Mouse (Mus musculus) urinary bladder, postnatal 4 days (tissue): ENCODE results near the gene Gadd45g.
A peak's percentile ranks its signal among the peaks of the same experiment; 100 is the strongest.
"Not testable (repeated sequence)": the region's sequence is repeated elsewhere in the genome, so short reads cannot be mapped to it uniquely, and the experiment has no call there.

Source experiments
- DNase-seq, 2 experiments: peaks; one replicate each; pipeline ENCODE4 v3.0.0; 2021 to 2022; ENCODE audit warnings: low spot score in 2 of 2

Gadd45g gene

DNA sequence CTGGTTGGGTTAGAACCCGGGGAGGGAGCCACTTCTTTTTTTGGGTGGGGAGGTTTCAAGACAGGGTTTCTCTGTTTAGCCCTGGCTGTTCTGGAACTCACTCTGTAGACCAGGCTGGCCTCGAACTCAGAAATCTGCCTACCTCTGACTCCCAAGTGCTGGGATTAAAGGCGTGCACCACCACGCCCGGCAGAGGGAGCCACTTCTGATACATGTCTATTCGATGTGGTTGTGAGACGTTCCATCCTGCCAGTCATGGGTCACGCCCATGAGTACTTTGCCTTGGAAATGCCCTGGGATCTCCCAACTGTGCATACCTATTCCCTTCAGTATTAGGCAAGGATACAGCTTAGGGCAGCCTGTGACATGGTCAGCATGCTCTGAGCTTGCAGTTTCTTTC lies 12.5 kb upstream of the Gadd45g start:
- DNase-seq, result not testable (repeated sequence)

DNA sequence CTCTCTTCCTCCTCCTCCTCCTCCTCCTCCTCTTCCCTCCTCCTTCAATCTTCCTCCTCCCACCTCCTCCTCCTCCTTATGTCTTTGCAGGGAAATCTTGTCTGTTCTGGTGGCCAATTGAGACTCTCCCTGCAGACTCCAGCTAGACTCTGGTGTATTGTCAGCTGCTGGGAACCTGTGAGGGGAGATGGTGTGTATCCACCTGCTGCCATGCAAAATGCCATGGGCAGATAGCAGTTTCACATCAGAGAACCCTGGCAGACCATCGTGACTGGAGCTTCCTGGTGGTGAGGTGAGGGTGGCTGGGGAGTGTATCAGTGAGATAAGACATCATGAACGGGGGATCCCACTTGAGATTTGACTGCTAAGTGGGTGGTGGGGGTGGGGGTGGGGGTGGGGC lies 12.0 kb upstream of the Gadd45g start:
- DNase-seq, result no peak

- not testable (repeated sequence) for DNase-seq
Observed at GRCm38 (mm10) chr13:51835208-51835607, 11.3 kb upstream of the Gadd45g start.

- no peak for DNase-seq
Observed at GRCm38 (mm10) chr13:51837402-51837801, 9.1 kb upstream of the Gadd45g start.

GRCm38 (mm10) chr13:51839250-51840026 lies 7.0 kb upstream of the Gadd45g start:
- DNase-seq, result no peak

- no peak for DNase-seq
Observed at GRCm38 (mm10) chr13:51840702-51841101, 5.8 kb upstream of the Gadd45g start.

GRCm38 (mm10) chr13:51841541-51842115 lies 4.8 kb upstream of the Gadd45g start:
- no peak for DNase-seq

DNA sequence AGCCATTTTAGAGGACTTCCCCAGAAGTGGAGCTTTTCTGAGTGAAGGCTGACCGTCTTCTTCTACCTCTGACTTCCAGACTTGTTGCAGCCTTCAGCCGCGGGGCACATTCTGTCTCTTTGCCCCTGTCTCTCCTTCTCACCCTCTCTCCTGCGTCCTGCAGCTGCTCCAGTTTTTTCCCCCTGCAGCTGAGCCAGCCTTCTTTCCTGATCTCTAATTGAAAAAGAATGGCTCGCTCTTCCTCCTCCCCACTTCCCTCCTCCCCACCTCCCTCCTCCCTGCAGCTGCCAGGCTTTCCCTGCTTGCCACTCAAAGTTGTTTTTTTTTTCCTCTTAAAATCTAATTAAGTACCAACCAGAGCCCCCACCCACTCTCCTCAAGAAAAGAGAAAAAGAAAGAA lies 4.3 kb upstream of the Gadd45g start:
- DNase-seq, result no peak

DNA sequence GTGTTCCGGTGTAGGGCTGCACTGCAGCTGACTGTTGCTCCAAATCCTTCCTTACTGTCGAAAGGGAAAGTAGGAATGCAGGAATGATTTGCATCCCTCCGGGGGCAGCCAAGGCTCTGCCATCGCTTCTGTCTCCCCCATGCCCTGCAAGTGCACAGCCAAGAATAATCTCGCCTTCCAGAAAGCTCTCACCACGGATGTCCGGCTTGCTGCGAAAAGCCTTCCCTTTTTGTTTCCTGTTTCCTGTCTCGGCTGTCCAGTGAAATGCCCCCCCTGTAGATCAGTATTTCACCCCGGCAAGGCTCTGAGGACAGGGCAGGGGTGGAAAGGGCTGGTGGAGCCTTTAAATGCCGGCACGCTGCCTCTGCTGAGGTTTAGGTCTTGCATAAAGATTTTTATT lies 3.7 kb upstream of the Gadd45g start:
- DNase-seq, result no peak

- DNase-seq, result no peak
Observed at GRCm38 (mm10) chr13:51843298-51843697, 3.2 kb upstream of the Gadd45g start.

DNA sequence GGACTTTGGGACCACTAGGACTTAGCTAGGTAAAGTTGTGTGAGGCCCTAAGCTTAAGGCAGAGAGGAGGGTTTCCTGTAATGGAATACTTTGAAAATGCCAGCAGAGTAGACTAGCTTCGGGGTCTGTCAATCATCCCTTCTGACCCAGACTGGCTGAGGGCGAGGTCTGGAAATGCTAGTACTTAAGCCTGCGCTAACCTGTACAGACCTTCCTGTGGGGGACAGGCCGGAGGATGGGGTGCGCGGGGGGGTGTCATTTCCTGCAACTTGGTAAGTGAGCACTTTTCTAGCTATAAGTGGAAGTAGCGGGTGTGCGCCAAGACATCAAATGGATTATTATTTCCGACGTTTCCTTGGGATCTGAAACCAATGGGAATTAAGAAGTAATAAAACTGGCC lies 2.4 kb upstream of the Gadd45g start:
- no peak for DNase-seq

- DNase-seq, result peak; percentile 63 to 85
Observed at GRCm38 (mm10) chr13:51844661-51845060, 1.8 kb upstream of the Gadd45g start.

DNA sequence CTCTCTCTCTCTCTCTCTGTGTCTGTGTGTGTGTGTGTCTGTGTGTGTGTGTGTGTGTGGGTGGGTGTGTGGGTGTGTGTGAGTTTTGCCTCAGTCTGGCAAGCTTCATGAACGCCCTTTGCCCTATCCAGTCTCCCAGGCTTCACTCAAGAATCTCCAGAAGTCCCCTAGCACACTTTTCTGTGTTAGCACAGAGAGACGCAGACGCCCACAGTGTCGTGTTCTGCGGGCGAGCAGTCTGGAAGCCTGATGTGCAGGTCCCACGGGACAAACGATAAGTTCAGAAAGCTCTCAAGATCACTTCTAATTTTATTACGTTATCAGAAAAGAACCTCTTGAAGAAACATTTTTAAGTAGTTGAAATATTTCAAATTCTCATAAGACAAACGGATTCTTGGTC lies 1.4 kb upstream of the Gadd45g start:
- no peak for DNase-seq

GRCm38 (mm10) chr13:51845591-51846191 lies 787 bp upstream of the Gadd45g start:
- peak; percentile 77 to 86 for DNase-seq

- DNase-seq, result peak; percentile 72 to 76
Observed at GRCm38 (mm10) chr13:51846868-51847793, 653 bp downstream of the Gadd45g start.

GRCm38 (mm10) chr13:51847979-51848480 lies 1.6 kb downstream of the Gadd45g start:
- DNase-seq, result peak; percentile 72 to 74

DNA sequence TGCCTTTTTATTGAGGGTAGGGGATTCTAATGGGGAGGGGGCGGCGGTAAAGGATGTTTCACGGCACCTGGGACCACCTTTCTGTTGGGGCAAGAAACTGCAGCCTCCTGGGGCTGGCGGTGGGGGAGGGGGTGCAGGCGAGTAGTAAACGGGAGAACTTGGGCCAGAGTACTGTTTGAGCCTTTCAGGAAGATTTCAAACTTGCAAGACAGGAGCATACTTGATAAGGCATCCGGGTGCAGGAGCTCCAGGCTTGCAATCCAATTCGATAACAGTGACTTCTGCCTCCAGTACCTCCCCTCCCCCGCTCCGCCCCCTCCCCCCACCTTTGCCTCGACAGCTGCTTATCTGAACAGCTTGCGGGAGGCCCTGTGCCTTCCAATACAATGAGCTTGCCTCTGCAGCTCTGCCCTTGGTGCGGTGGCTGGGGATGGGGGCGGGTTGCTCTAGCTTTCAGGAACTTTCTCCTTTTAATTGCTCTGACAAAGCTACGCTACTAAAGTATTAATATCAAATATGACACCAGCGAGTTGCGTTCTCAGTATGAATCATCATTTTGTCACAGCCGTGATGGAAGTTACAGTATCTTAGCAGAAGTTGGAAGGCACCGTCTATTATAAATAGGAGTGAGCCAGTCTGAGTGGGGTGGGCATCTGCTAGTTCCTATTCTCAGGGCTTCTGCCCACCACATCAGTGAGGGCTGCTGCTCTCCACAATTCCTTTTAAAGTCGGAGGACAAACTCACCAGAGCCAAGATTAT lies 2.2 kb downstream of the Gadd45g start:
- DNase-seq, result no peak

- no peak for DNase-seq
Observed at GRCm38 (mm10) chr13:51849241-51850033, 3.0 kb downstream of the Gadd45g start.

DNA sequence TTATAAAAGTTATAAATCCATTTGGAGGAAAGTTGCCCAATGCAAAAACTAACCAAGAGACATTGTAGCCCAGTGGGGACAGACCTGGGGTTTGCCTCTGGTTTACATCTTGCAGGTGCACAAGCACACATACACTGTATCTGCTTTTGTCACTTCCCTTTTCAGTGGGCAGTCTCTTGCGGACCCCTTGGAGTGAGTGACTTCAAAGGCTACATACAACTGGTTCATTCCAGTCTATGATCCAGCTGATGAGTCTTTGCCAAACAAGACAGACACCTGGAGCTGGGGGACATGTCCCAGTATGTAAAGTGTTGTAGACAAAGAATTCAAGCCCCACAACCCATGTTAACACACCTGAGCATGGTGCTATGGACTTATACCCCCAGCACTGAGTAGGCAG lies 4.1 kb downstream of the Gadd45g start:
- no peak for DNase-seq

DNA sequence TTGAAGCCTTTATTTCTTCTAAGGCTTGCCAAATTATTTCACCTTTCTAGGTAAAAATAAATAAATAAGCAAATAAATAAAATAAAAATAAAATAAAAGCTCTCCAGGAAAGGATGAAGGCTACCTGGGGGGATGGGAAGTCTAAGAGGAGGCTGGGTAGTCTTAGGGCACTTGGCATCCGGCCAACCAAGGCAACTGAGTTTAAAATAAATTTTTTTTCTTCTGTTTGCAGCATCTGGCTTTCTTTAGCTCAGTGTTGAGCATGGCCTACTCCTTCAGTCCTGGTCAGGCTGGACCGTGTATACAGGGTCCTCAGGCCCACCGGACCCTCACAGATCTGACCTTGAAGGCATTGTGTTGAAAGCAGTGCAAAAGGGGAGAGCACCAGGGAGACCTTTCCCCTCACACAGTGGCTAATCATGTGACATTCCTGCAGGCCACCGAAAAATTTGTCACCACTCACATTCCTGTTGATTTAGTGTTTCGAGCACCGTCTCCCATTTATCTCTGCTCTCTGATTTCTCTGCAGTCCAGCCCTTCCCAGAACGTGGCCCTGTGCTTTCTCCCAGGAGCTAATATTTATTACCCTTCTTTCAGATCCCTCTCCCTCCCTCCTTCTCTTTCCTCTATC lies 6.2 kb downstream of the Gadd45g start:
- DNase-seq, result no peak
